Mouse (Mus musculus) CH12.LX (cell line): Measurements from ENCODE around the gene Rbfox1. TPM values are rescaled to one million over a fixed set of nuclear protein-coding genes. Genes with fewer than 3 reads are reported as not detected.

ENCODE experiments used
- DNase-seq: peaks from one replicate; pipeline ENCODE4 v3.0.0-alpha.2; 2013; ENCODE audit errors: extremely low read depth
- H3K27ac ChIP-seq: 2 replicates; pipeline ENCODE4 v1.5.1; 2012; ENCODE audit warnings: low read depth, mild to moderate bottlenecking, control low read depth, moderate library complexity; ENCODE audit not compliant: insufficient read depth
- H3K27me3 ChIP-seq: replicated peaks from 2 replicates; pipeline ENCODE3; 2012; ENCODE audit warnings: inconsistent platforms
- H3K36me3 ChIP-seq, 2 experiments: replicated peaks in 1 of 2; 2 replicates each; pipeline versions ENCODE3 to v1.6.1; 2012; ENCODE audit warnings: inconsistent platforms in 1 of 2, low read length in 1 of 2, mild to moderate bottlenecking in 1 of 2, mixed read lengths in 1 of 2, moderate library complexity in 1 of 2; ENCODE audit not compliant: control insufficient read depth in 1 of 2, insufficient read depth in 1 of 2
- H3K4me1 ChIP-seq, 2 experiments: 2 replicates each; pipeline ENCODE4 v1.6.1; 2012; ENCODE audit warnings: inconsistent platforms in 1 of 2, moderate library complexity in 1 of 2; ENCODE audit not compliant: insufficient read depth in 2 of 2, control insufficient read depth in 1 of 2
- H3K4me2 ChIP-seq: 2 replicates; pipeline ENCODE4 v1.6.1; 2012; ENCODE audit warnings: low read depth, mild to moderate bottlenecking, control low read depth; ENCODE audit not compliant: poor library complexity, insufficient read depth, severe bottlenecking
- H3K4me3 ChIP-seq, 3 experiments: fragments of 150-350 bp in 1 of 3; sonication (generic) in 1 of 3; replicated peaks in 1 of 3; 2 replicates each; pipeline versions ENCODE3 to v1.5.1; 2011 to 2012; ENCODE audit warnings: low read depth in 2 of 3, low read length in 2 of 3, mild to moderate bottlenecking in 2 of 3, moderate library complexity in 2 of 3, control low read depth in 1 of 3, improper control_type of control experiment in 1 of 3, inconsistent platforms in 1 of 3, mixed read lengths in 1 of 3; ENCODE audit not compliant: poor library complexity in 1 of 3
- H3K79me2 ChIP-seq: replicated peaks from 2 replicates; pipeline ENCODE4 v1.6.1; 2012; ENCODE audit warnings: mild to moderate bottlenecking, moderate library complexity; ENCODE audit not compliant: control insufficient read depth, poor library complexity, insufficient read depth, severe bottlenecking; ENCODE audit errors: extremely low read depth
- H3K9ac ChIP-seq: 2 replicates; pipeline ENCODE4 v1.6.1; 2012; ENCODE audit warnings: low read depth, mild to moderate bottlenecking, control low read depth, moderate library complexity; ENCODE audit not compliant: insufficient read depth
- H3K9me3 ChIP-seq: replicated peaks from 2 replicates; pipeline ENCODE3; 2012; ENCODE audit warnings: low read length, inconsistent platforms, mixed read lengths
- CTCF ChIP-seq, 2 experiments: IDR thresholded peaks in 1 of 2; conservative IDR thresholded peaks in 1 of 2; 2 replicates each; pipeline ENCODE4 v1.5.1; 2011 to 2012; ENCODE audit warnings: low read depth in 2 of 2, low read length in 2 of 2, improper control_type of control experiment in 1 of 2, inconsistent platforms in 1 of 2, mild to moderate bottlenecking in 1 of 2, moderate library complexity in 1 of 2
- EP300 ChIP-seq: IDR thresholded peaks from 2 replicates; pipeline ENCODE4 v1.6.1; 2011; ENCODE audit warnings: low read length, improper control_type of control experiment
- GABPA ChIP-seq: IDR thresholded peaks from 2 replicates; pipeline ENCODE4 v1.6.1; 2012; ENCODE audit warnings: low read depth, low read length, improper control_type of control experiment, inconsistent platforms; ENCODE audit not compliant: insufficient replicate concordance
- HCFC1 ChIP-seq: IDR thresholded peaks from 2 replicates; pipeline ENCODE4 v1.6.1; 2012; ENCODE audit warnings: low read depth, mild to moderate bottlenecking, inconsistent platforms, low read length, improper control_type of control experiment
- IRF4 ChIP-seq: IDR thresholded peaks from 2 replicates; pipeline ENCODE4 v1.6.1; 2014; ENCODE audit warnings: low read depth, mild to moderate bottlenecking, inconsistent platforms, low read length, improper control_type of control experiment
- KAT2A ChIP-seq: IDR thresholded peaks from 2 replicates; pipeline ENCODE4 v1.6.1; 2012; ENCODE audit warnings: low read length, improper control_type of control experiment, inconsistent platforms; ENCODE audit not compliant: insufficient replicate concordance
- MAFK ChIP-seq: IDR thresholded peaks from 2 replicates; pipeline ENCODE4 v1.6.1; 2011; ENCODE audit warnings: low read length, improper control_type of control experiment; ENCODE audit not compliant: insufficient replicate concordance
- MAX ChIP-seq: IDR thresholded peaks from 2 replicates; pipeline ENCODE4 v1.6.1; 2011; ENCODE audit warnings: low read length, improper control_type of control experiment
- NRF1 ChIP-seq: IDR thresholded peaks from 2 replicates; pipeline ENCODE4 v1.6.1; 2014; ENCODE audit warnings: low read depth, mild to moderate bottlenecking, inconsistent platforms, low read length, improper control_type of control experiment, moderate library complexity
- RAD21 ChIP-seq: IDR thresholded peaks from 2 replicates; pipeline ENCODE4 v1.6.1; 2011; ENCODE audit warnings: low read depth, mild to moderate bottlenecking, low read length, improper control_type of control experiment, moderate library complexity
- SIN3A ChIP-seq: IDR thresholded peaks from 2 replicates; pipeline ENCODE4 v1.6.1; 2012; ENCODE audit warnings: low read length, improper control_type of control experiment, inconsistent platforms
- SMC3 ChIP-seq: IDR thresholded peaks from 2 replicates; pipeline ENCODE4 v1.6.1; 2011; ENCODE audit warnings: low read depth, low read length, improper control_type of control experiment
- TBP ChIP-seq: conservative IDR thresholded peaks from 2 replicates; pipeline ENCODE4 v1.6.1; 2011; ENCODE audit warnings: low read depth, low read length, improper control_type of control experiment
- TCF12 ChIP-seq: IDR thresholded peaks from 2 replicates; pipeline ENCODE4 v1.6.1; 2014; ENCODE audit warnings: low read depth, mild to moderate bottlenecking, inconsistent platforms, low read length, improper control_type of control experiment
- UBTF ChIP-seq: IDR thresholded peaks from 2 replicates; pipeline ENCODE4 v1.6.1; 2012; ENCODE audit warnings: low read depth, mild to moderate bottlenecking, inconsistent platforms, low read length, improper control_type of control experiment, moderate library complexity
- USF1 ChIP-seq: IDR thresholded peaks from 2 replicates; pipeline ENCODE4 v1.6.1; 2014; ENCODE audit warnings: low read depth, mild to moderate bottlenecking, inconsistent platforms, low read length, improper control_type of control experiment
- ZC3H11A ChIP-seq: IDR thresholded peaks from 2 replicates; pipeline ENCODE4 v1.6.1; 2012; ENCODE audit warnings: low read depth, mild to moderate bottlenecking, inconsistent platforms, low read length, improper control_type of control experiment
- dilution Hi-C: fragments of 300-500 bp; cut with MboI; formaldehyde crosslinking; loops from 2 replicates; pipeline ENCODE4 v1.14.3; 2020; ENCODE audit warnings: low sequenced_read_pairs; ENCODE audit not compliant: extremely low pct_unique_long_range_greater_than_20kb, extremely low pct_ligation_motif_present
- in situ Hi-C: fragments of 300-500 bp; cut with MboI; formaldehyde crosslinking; loops from 3 replicates; pipeline ENCODE4 v1.14.3; 2019; ENCODE audit warnings: low sequenced_read_pairs, low pct_ligation_motif_present, low pct_unique_long_range_greater_than_20kb, mixed read lengths
- polyA plus RNA-seq: library from polyadenylated mRNA; unstranded; fragments of >175 nt; gene quantifications from 2 replicates; pipeline ENCODE4 v1.2.1, GENCODE M21; 2012; ENCODE audit warnings: low read depth; ENCODE audit not compliant: insufficient read length
- total RNA-seq, 2 experiments: library from RNA; depleted of rRNA; stranded (reverse); fragments of 300-350 nt in 1 of 2; fragments of >200 nt in 1 of 2; gene quantifications; 2 replicates each; pipeline ENCODE4 v1.2.3; 2012 to 2014

The Rbfox1 gene
- total and polyA plus RNA-seq, 3 experiments, result not detected

- peaks cover 85% of the 10 kb centered on the region for H3K9me3 ChIP-seq
- TF ChIP-seq GABPA, result no peak
- TF ChIP-seq TBP, result no peak
- TF ChIP-seq SIN3A, result no peak
- TF ChIP-seq ZC3H11A, result no peak
- TF ChIP-seq USF1, result no peak
- TF ChIP-seq SMC3, result no peak
- no peak for TF ChIP-seq HCFC1
- no peak for TF ChIP-seq TCF12
- TF ChIP-seq KAT2A, result no peak
- no peak for TF ChIP-seq MAX
- H3K27me3 ChIP-seq, result no peaks in the 10 kb centered on the region
- no peaks in the 10 kb centered on the region for H3K79me2 ChIP-seq
- dilution Hi-C loops, result no loop called here
- H3K4me3 ChIP-seq, result no peak overlapping the region
- no peak overlapping the region for H3K4me2 ChIP-seq
- H3K4me1 ChIP-seq, result no peaks in the 10 kb centered on the region
- in situ Hi-C loops, result no loop called here
- no peak overlapping the region for H3K27ac ChIP-seq
- H3K36me3 ChIP-seq, result no peaks in the 10 kb centered on the region
- H3K9ac ChIP-seq, result no peak overlapping the region
- DNase-seq, result no peak
Measured at GRCm38 (mm10) chr16:6648753-6649152, 763.6 kb downstream of the Rbfox1 start.

- in situ Hi-C loops, result no loop called here
- Histone ChIP-seq H3K27me3 (no peaks in the 10 kb centered on the region), H3K27ac (no peak overlapping the region)
Measured at GRCm38 (mm10) chr16:6658594-6658993, 773.4 kb downstream of the Rbfox1 start.

GRCm38 (mm10) chr16:6686076-6686757, 801.1 kb downstream of the Rbfox1 start:
- no peaks in the 10 kb centered on the region for H3K79me2 ChIP-seq
- peak; percentile 11 for DNase-seq
- no peak overlapping the region for H3K4me2 ChIP-seq
- no peak overlapping the region for H3K4me3 ChIP-seq
- no peak overlapping the region for H3K27ac ChIP-seq
- in situ Hi-C loops, result no loop called here
- peak; percentile 24 for TF ChIP-seq RAD21
- no peak for TF ChIP-seq UBTF
- peak in 1 of 2 experiments; percentile 34; a peak in 2 of 4 replicates for TF ChIP-seq CTCF (conservative IDR thresholded peaks at IDR 0.05 in 1 of 2, IDR thresholded peaks at IDR 0.05 in 1 of 2; ENCODE audit: low read depth in 2 of 2, low read length in 2 of 2)
- TF ChIP-seq IRF4, result peak; percentile 66
- TF ChIP-seq NRF1, result no peak
- 0 out of 2 replicates have a peak, but pooled peaks have one; percentile 20 for TF ChIP-seq EP300
- H3K27me3 ChIP-seq, result no peaks in the 10 kb centered on the region
- H3K4me1 ChIP-seq, result no peaks in the 10 kb centered on the region
- H3K9ac ChIP-seq, result no peak overlapping the region
- H3K36me3 ChIP-seq, result no peaks in the 10 kb centered on the region
- H3K9me3 ChIP-seq, result peaks cover 52% of the 10 kb centered on the region
- dilution Hi-C loops, result no loop called here

More at GRCm38 (mm10) chr16:6658594-6658993, 773.4 kb downstream of the Rbfox1 start:
- H3K9me3 ChIP-seq, result peaks cover 65% of the 10 kb centered on the region
- TF ChIP-seq MAFK (0 out of 2 replicates have a peak, but pooled peaks have one; percentile 21), TBP (no peak)
- H3K4me3 ChIP-seq, result no peak overlapping the region
- no peak overlapping the region for H3K9ac ChIP-seq
- no peak overlapping the region for H3K4me2 ChIP-seq
- no peaks in the 10 kb centered on the region for H3K4me1 ChIP-seq
- H3K36me3 ChIP-seq, result no peaks in the 10 kb centered on the region
- H3K79me2 ChIP-seq, result no peaks in the 10 kb centered on the region
- dilution Hi-C loops, result no loop called here
- DNase-seq, result no peak
